Mouse (Mus musculus) MEL (cell line): ENCODE data around the gene Gm43064. TPM values are rescaled to one million over a fixed set of nuclear protein-coding genes. Genes with fewer than 3 reads are reported as not detected.
A peak's percentile ranks its signal among the peaks of the same experiment; 100 is the strongest.

Experiments
- DNase-seq: peaks from one replicate; pipeline ENCODE4 v3.0.0; 2011; ENCODE audit warnings: low read depth, low spot score
- H3K27ac ChIP-seq: 2 replicates; pipeline ENCODE4 v1.5.1; 2012; ENCODE audit warnings: low read depth, mild to moderate bottlenecking, control low read depth, low read length, moderate library complexity; ENCODE audit not compliant: control insufficient read depth
- H3K27me3 ChIP-seq, 2 experiments: fragments of 150-350 bp in 1 of 2; sonication (generic) in 1 of 2; 2 replicates each; pipeline ENCODE4 v1.6.1; 2012; ENCODE audit warnings: low read length in 2 of 2, mild to moderate bottlenecking in 2 of 2, improper control_type of control experiment in 1 of 2, moderate library complexity in 1 of 2; ENCODE audit not compliant: insufficient read depth in 2 of 2, control insufficient read depth in 1 of 2
- H3K36me3 ChIP-seq, 2 experiments: 2 replicates each; pipeline ENCODE4 v1.6.1; 2012 to 2014; ENCODE audit warnings: low read length in 2 of 2, improper control_type of control experiment in 1 of 2, inconsistent platforms in 1 of 2, mild to moderate bottlenecking in 1 of 2; ENCODE audit not compliant: insufficient read depth in 2 of 2, control insufficient read depth in 1 of 2
- H3K4me1 ChIP-seq, 2 experiments: fragments of 150-350 bp in 1 of 2; sonication (generic) in 1 of 2; 2 replicates each; pipeline ENCODE4 v1.6.1; 2012; ENCODE audit warnings: low read length in 2 of 2, improper control_type of control experiment in 1 of 2, mild to moderate bottlenecking in 1 of 2; ENCODE audit not compliant: insufficient read depth in 2 of 2, control insufficient read depth in 1 of 2
- H3K4me3 ChIP-seq, 2 experiments: fragments of 150-350 bp in 1 of 2; sonication (generic) in 1 of 2; 2 replicates each; pipeline ENCODE4 v1.5.1; 2012; ENCODE audit warnings: low read depth in 2 of 2, low read length in 2 of 2, mild to moderate bottlenecking in 2 of 2, moderate library complexity in 2 of 2, control low read depth in 1 of 2, improper control_type of control experiment in 1 of 2; ENCODE audit not compliant: control insufficient read depth in 1 of 2, insufficient read depth in 1 of 2
- H3K79me2 ChIP-seq: 2 replicates; pipeline ENCODE4 v1.6.1; 2012; ENCODE audit warnings: mild to moderate bottlenecking, low read length, moderate library complexity; ENCODE audit not compliant: control insufficient read depth, poor library complexity, insufficient read depth
- H3K9ac ChIP-seq: 2 replicates; pipeline ENCODE4 v1.6.1; 2012; ENCODE audit warnings: low read depth, mild to moderate bottlenecking, control low read depth, low read length, moderate library complexity; ENCODE audit not compliant: control insufficient read depth, poor library complexity, severe bottlenecking
- H3K9me3 ChIP-seq: fragments of 150-350 bp; sonication (generic); replicated peaks from 2 replicates; pipeline ENCODE4 v1.6.1; 2012; ENCODE audit warnings: mild to moderate bottlenecking, low read length, improper control_type of control experiment, moderate library complexity; ENCODE audit not compliant: insufficient read depth
- BHLHE40 ChIP-seq: IDR thresholded peaks from 2 replicates; pipeline ENCODE4 v1.6.1; 2012; ENCODE audit warnings: low read depth, mild to moderate bottlenecking, inconsistent platforms, low read length, improper control_type of control experiment, borderline replicate concordance
- CTCF ChIP-seq, 3 experiments: IDR thresholded peaks in 2 of 3; conservative IDR thresholded peaks in 1 of 3; 2 replicates each; pipeline ENCODE4 v1.5.1; 2011 to 2012; ENCODE audit warnings: low read length in 3 of 3, low read depth in 2 of 3, mild to moderate bottlenecking in 2 of 3, improper control_type of control experiment in 1 of 3, inconsistent platforms in 1 of 3, mixed read lengths in 1 of 3, moderate library complexity in 1 of 3; ENCODE audit not compliant: control insufficient read depth in 1 of 3, insufficient read depth in 1 of 3, poor library complexity in 1 of 3, severe bottlenecking in 1 of 3
- ELF1 ChIP-seq: IDR thresholded peaks from 2 replicates; pipeline ENCODE4 v1.6.1; 2014; ENCODE audit warnings: low read depth, mild to moderate bottlenecking, inconsistent platforms, low read length, improper control_type of control experiment, moderate library complexity
- EP300 ChIP-seq, 2 experiments: IDR thresholded peaks; 2 replicates each; pipeline ENCODE4 v1.6.1; 2011; ENCODE audit warnings: improper control_type of control experiment in 2 of 2, low read length in 2 of 2, low read depth in 1 of 2, mild to moderate bottlenecking in 1 of 2
- ETS1 ChIP-seq: IDR thresholded peaks from 2 replicates; pipeline ENCODE4 v1.6.1; 2012; ENCODE audit warnings: low read depth, mild to moderate bottlenecking, inconsistent platforms, low read length, improper control_type of control experiment, moderate library complexity
- GABPA ChIP-seq: IDR thresholded peaks from 2 replicates; pipeline ENCODE4 v1.6.1; 2012; ENCODE audit warnings: low read depth, mild to moderate bottlenecking, inconsistent platforms, low read length, improper control_type of control experiment, moderate library complexity
- GATA1 ChIP-seq: IDR thresholded peaks from 2 replicates; pipeline ENCODE4 v1.6.1; 2011; ENCODE audit warnings: low read depth, low read length, improper control_type of control experiment
- KAT2A ChIP-seq: conservative IDR thresholded peaks from 2 replicates; pipeline ENCODE4 v1.6.1; 2012; ENCODE audit warnings: low read depth, low read length, improper control_type of control experiment, inconsistent platforms
- MAFK ChIP-seq: IDR thresholded peaks from 2 replicates; pipeline ENCODE4 v1.6.1; 2011; ENCODE audit warnings: low read depth, mild to moderate bottlenecking, low read length, improper control_type of control experiment, borderline replicate concordance
- MAX ChIP-seq: IDR thresholded peaks from 2 replicates; pipeline ENCODE4 v1.6.1; 2011; ENCODE audit warnings: low read length, improper control_type of control experiment
- MAZ ChIP-seq: IDR thresholded peaks from 2 replicates; pipeline ENCODE4 v1.6.1; 2012; ENCODE audit warnings: low read depth, mild to moderate bottlenecking, inconsistent platforms, low read length, improper control_type of control experiment
- MXI1 ChIP-seq: IDR thresholded peaks from 2 replicates; pipeline ENCODE4 v1.6.1; 2011; ENCODE audit warnings: mild to moderate bottlenecking, low read depth, low read length, improper control_type of control experiment
- MYB ChIP-seq: IDR thresholded peaks from 2 replicates; pipeline ENCODE4 v1.6.1; 2011; ENCODE audit warnings: mild to moderate bottlenecking, low read depth, low read length, improper control_type of control experiment
- POLR2AphosphoS2 ChIP-seq: IDR thresholded peaks from 2 replicates; pipeline ENCODE4 v1.6.1; 2011; ENCODE audit warnings: low read length, improper control_type of control experiment
- SIN3A ChIP-seq: IDR thresholded peaks from 2 replicates; pipeline ENCODE4 v1.6.1; 2012; ENCODE audit warnings: low read length, improper control_type of control experiment, inconsistent platforms
- UBTF ChIP-seq: IDR thresholded peaks from 2 replicates; pipeline ENCODE4 v1.6.1; 2012; ENCODE audit warnings: low read depth, mild to moderate bottlenecking, inconsistent platforms, low read length, improper control_type of control experiment, moderate library complexity, borderline replicate concordance; ENCODE audit not compliant: insufficient read depth
- USF1 ChIP-seq: IDR thresholded peaks from 2 replicates; pipeline ENCODE4 v1.6.1; 2014; ENCODE audit warnings: low read depth, mild to moderate bottlenecking, inconsistent platforms, low read length, improper control_type of control experiment, moderate library complexity
- USF2 ChIP-seq, 2 experiments: IDR thresholded peaks; 2 replicates each; pipeline ENCODE4 v1.6.1; 2011 to 2012; ENCODE audit warnings: improper control_type of control experiment in 2 of 2, low read length in 2 of 2, borderline replicate concordance in 1 of 2, inconsistent platforms in 1 of 2, low read depth in 1 of 2, mild to moderate bottlenecking in 1 of 2; ENCODE audit not compliant: insufficient read depth in 1 of 2
- ZKSCAN1 ChIP-seq: IDR thresholded peaks from 2 replicates; pipeline ENCODE4 v1.6.1; 2012; ENCODE audit warnings: low read depth, mild to moderate bottlenecking, inconsistent platforms, low read length, improper control_type of control experiment, moderate library complexity
- polyA plus RNA-seq, 2 experiments: library from polyadenylated mRNA; stranded (reverse) in 1 of 2; unstranded in 1 of 2; fragments of >175 nt in 1 of 2; fragments of >200 nt in 1 of 2; gene quantifications; 2 replicates each; pipeline versions ENCODE4 v1.2.1 to v1.2.4; 2012; ENCODE audit warnings: low replicate concordance in 2 of 2, low read depth in 1 of 2; ENCODE audit not compliant: insufficient read length in 2 of 2, insufficient read depth in 1 of 2, missing spikeins in 1 of 2
- total RNA-seq: library from RNA; depleted of rRNA; stranded (reverse); fragments of 300-350 nt; gene quantifications from 2 replicates; pipeline ENCODE4 v1.2.3, GENCODE M21; 2012

Gene Gm43064
- total and polyA plus RNA-seq, 3 experiments: 0.14 to 0.50 TPM; not detected in 1

DNA sequence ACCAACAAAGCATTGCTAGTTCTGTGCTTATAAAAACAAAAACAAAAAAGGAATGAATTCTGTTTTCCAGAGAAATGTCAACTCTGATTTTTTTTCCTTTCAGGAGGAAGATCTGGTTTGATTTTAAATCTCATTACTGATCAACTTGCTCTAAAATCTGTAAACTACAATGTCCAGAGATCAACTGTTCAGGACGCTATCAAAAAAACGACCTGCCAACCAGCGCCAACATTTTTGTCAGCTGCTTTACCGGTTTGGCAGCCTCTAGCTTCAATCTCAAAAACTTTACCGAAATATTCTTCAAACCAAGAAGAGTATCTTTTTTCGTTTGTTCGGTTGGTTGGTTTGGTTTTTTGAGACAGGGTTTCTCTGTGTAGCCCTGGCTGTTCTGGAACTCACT is 20.3 kb upstream of the Gm43064 start:
- Histone ChIP-seq H3K27me3 (no peaks in the 10 kb centered on the region), H3K36me3 (peaks cover 0 to 32% of the 10 kb centered on the region in 2 experiments; a peak in 2 of 4 replicates), H3K79me2 (peaks cover 55% of the 10 kb centered on the region), H3K4me1 (peaks cover 13 to 16% of the 10 kb centered on the region in 2 experiments), H3K4me3 (no peak overlapping the region), H3K9me3 (no peaks in the 10 kb centered on the region), H3K9ac (peak overlapping the region; percentile 92), H3K27ac (no peak overlapping the region)
- TF ChIP-seq CTCF (IDR thresholded peaks at IDR 0.05 in 2 of 3, conservative IDR thresholded peaks at IDR 0.05 in 1 of 3; ENCODE audit: control insufficient read depth in 1 of 3, insufficient read depth in 1 of 3, low read depth in 2 of 3, low read length in 3 of 3, poor library complexity in 1 of 3, severe bottlenecking in 1 of 3) (no peak), BHLHE40 (no peak), MAZ (no peak)
- no peak for DNase-seq

- peak overlapping the region; percentile 75 to 91 for H3K4me3 ChIP-seq
- H3K4me1 ChIP-seq: peaks cover 13 to 18% of the 10 kb centered on the region in 2 experiments
- peak overlapping the region; percentile 92 for H3K9ac ChIP-seq
- DNase-seq: peak; percentile 76
- H3K9me3 ChIP-seq: no peaks in the 10 kb centered on the region
- H3K27me3 ChIP-seq: no peaks in the 10 kb centered on the region
- peaks cover 48% of the 10 kb centered on the region for H3K79me2 ChIP-seq
- peaks cover 0 to 35% of the 10 kb centered on the region in 2 experiments; a peak in 2 of 4 replicates for H3K36me3 ChIP-seq
- peak overlapping the region; percentile 67 for H3K27ac ChIP-seq
- no peak for TF ChIP-seq KAT2A
- TF ChIP-seq UBTF: 0 out of 2 replicates have a peak, but pooled peaks have one; percentile 13
- TF ChIP-seq POLR2AphosphoS2: no peak
- TF ChIP-seq ELF1: peak; percentile 39; the same call in 1 of the 2 replicates
- TF ChIP-seq MYB: no peak
- no peak for TF ChIP-seq USF1
- TF ChIP-seq MAFK: no peak
- peak; percentile 47; the same call in 1 of the 2 replicates for TF ChIP-seq MAX
- no peak for TF ChIP-seq EP300 (IDR thresholded peaks at IDR 0.05; ENCODE audit: low read depth in 1 of 2, low read length in 2 of 2)
- 0 out of 2 replicates have a peak, but pooled peaks have one; percentile 27 for TF ChIP-seq GABPA
- 0 out of 2 replicates have a peak, but pooled peaks have one; percentile 8 for TF ChIP-seq ETS1
- peak; percentile 82 for TF ChIP-seq MXI1
- TF ChIP-seq ZKSCAN1: no peak
- TF ChIP-seq SIN3A: peak; percentile 88
- peak; percentile 65 for TF ChIP-seq GATA1
- no peak for TF ChIP-seq USF2 (IDR thresholded peaks at IDR 0.05; ENCODE audit: borderline replicate concordance in 1 of 2, insufficient read depth in 1 of 2, low read depth in 1 of 2, low read length in 2 of 2)
Observed at GRCm38 (mm10) chr3:103789891-103790345, 19.5 kb upstream of the Gm43064 start.
